Mouse (Mus musculus): Measurements from ENCODE around the gene Shh.

GRCm38 (mm10) chr5:28450126-28450890, 16.7 kb downstream of the Shh start:
- no peak for TF ChIP-seq POLR2A (IDR thresholded peaks at IDR 0.05; ENCODE audit: borderline replicate concordance, low read depth, low read length)
- no peak for TF ChIP-seq CTCF (IDR thresholded peaks at IDR 0.05; ENCODE audit: low read depth, low read length)
